Mouse (Mus musculus): Measurements from ENCODE around the gene Sec1.

- TF ChIP-seq HCFC1 (IDR thresholded peaks at IDR 0.05; ENCODE audit: borderline replicate concordance, insufficient read depth, low read length): no peak
- no peak for TF ChIP-seq MAFK (IDR thresholded peaks at IDR 0.05; ENCODE audit: insufficient read depth, low read depth, low read length)
- TF ChIP-seq ZNF384 (IDR thresholded peaks at IDR 0.05; ENCODE audit: low read depth, low read length): no peak
Observed at GRCm38 (mm10) chr7:45712022-45712757, 18.0 kb upstream of the Sec1 start.
